Mouse (Mus musculus) CD4-positive, CD25-positive, alpha-beta regulatory T cell, adult 2 months (primary cell): Measurements from ENCODE around the gene Itih5.

Experiments used
- DNase-seq: peaks from one replicate; pipeline ENCODE4 v3.0.0-alpha.2; 2012; ENCODE audit warnings: low read depth, low spot score

Gene Itih5

DNA sequence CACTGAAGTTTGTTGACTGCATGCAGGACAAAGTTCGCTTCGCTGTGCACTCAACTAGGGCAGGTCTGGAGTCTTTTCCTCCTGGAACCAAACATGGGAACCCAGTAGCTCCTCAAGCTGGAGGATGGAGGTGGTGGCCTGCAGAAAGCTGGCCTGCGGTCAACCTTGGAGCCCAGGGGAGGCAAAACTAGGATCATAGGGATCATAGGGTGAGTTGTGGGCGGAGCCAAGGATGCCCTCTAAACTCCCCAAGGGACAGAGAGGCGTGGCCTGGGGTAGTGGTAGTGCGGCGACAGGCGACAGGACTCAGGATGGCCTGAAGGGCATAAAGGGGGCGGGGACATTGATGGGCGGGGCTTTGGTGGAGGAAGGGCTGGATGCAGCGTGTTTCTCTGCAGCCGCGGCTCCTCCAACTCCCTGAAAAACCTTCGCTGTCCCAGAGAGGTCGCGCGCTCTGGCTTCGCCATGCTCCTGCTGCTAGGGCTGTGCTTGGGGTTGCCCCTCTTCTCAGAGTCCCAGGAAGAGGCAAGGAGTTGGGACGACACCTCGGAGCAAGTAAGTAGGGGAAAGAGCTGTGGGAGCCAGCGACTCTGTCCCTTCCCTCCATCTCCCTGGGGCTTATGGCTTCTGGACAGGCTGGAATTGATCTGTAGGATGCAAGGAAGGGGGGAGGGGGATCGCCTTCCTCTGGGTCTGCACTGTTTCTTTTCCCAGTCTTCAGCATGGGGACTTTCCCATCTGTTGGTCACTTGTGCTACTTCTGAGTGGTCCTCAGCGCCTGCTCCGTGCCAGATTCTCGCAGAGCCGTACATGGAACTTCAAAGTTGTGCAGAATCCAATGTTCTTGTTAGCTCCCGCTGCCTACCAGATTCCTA lies at the start of gene Itih5:
TSS of gene Itih5 (plus strand) at position 371 of the 875 bp plus-strand sequence.
- DNase-seq: peak; percentile 81

DNA sequence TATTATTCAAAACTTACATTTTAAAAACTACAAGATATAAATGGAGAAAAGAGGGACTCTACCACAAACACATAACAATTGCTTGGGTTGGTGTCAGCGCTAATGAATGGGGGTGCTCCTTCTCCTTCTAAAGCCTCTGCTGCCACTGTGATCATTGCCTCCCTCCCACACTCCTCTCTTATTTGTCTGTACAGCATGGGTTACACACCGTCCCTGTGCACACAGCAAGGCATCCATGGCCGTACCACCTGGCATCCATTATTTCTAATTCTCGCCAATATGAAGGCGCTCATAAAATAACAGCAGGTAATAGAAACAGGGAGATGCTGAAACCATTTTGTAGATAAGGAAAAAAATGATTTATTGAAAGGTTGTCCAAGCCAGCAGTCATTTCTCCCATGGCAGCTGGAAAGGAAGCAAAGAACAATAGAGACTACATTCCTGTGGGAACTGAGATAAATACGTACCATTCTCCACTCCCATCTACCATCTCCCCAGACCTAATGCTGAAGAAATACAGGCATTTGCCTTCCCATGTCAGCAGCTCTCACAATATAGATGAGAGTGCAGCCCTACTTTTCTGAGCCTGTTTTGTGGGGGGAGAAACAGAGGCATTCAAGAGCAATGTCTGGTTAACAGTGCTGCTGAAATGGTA lies 44.7 kb upstream of the Itih5 start:
- no peak for DNase-seq

DNA sequence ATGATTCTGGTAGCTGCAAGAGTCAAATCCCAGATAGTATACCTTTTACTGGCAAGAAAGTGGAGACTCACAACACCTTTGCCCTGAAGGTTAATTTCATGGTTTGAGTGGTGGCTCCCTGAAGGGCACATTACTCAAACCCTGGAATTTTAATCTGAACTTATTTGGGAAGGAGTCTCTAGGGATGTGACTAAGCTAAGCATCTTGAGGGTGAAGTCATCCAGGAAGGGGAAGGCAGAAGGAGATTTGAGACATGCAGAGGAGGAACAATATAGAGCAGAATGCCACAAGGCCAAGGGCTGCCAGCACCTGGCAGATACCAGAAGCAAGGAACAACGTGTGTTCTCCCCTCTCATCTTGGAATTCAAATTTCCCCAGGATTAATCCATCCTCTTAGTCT lies 34.6 kb upstream of the Itih5 start:
- DNase-seq: no peak

GRCm38 (mm10) chr2:10119276-10119675 lies 34.1 kb upstream of the Itih5 start:
- DNase-seq: no peak

DNA sequence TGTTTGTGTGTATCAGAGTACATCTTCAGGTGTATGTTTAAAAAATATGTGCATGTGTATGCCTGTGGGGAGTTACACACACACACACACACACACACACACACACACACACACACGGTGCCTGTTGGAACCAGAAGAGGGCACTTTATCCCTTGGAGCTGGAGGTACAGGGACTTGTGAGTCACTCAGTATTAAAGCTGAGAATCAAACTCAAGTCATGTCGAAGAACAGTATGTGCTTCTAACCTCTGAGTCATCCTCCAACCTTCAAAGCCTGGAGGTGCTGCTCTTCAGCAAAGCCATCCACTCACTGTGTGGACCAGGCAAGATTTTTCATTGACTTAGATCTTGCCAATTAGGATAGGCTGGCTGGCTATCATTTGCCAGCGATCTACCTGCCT lies 31.5 kb upstream of the Itih5 start:
- DNase-seq: no peak

DNA sequence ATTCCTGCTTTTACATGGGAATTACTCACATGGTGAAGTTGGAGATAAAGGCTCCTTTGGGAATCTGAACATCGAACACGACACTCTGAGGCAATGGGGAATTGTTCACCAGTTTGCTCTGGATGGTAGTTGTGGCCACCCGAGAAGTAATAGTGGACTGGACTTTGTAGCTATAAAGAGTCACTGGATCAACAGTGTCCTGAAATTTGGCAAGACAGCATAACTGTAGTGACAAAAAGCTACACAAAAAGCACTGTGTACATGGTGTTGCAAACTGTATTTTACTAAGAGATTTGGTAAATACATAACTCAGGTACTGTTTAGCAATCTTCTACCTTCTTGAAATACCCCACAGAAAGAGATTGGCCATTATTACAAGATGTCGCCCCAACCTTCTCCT lies 27.2 kb upstream of the Itih5 start:
- DNase-seq: no peak

- no peak for DNase-seq
Observed at GRCm38 (mm10) chr2:10127471-10127870, 25.9 kb upstream of the Itih5 start.

DNA sequence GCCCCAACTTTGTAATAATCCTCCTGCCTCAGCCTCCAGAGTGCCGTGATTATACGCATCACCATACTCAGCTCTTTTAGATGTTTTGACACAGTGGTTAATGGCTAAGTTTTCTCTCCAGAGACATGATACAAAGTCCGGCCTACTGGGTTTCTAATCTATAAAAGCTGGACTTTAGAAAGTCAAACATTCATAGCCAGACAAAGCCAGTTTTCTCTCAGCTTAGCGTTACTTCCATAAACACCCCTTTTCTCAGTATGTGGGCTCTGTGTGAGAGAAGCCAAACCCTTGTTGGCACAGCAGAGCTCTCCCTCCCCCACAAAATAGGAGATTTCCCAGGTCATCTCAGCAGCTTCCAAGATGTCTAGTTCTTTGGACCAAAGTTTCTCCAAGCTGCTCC lies 24.8 kb upstream of the Itih5 start:
- no peak for DNase-seq

DNA sequence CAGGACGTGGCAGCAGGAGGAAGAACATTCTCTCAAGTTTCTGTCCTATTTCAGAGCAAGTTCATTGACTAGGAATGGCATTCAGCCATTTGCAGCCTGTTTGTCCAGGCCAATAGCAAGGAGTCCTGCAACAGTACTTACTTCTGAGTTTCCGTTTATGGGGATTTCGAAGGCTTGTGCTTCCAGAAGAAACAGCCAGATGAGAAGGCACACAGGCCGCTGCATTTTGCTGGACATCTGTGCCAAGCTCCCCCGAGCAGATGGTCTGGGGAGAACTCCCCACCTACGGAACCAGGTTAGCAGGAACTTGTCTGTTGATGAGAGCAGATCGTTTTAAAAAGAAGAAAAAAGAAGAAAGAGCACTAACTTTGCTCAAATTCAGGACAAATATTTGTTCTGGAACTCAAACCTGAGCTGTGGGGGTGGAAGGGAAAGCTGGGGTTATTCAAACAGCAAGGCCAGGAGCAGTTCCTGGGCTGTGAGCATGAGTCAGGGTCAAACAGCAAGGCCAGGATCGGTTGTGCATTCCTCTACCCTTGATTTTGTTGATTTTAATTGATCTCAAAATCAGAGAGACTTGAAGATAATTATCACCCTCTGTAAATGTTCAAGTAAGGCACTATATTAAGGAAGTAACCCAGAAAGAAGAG lies 22.9 kb upstream of the Itih5 start:
- DNase-seq: no peak

- DNase-seq: no peak
Observed at GRCm38 (mm10) chr2:10131296-10131695, 22.1 kb upstream of the Itih5 start, which contains the start of gene Itih2. Gene Itih2 (minus strand): TSS chr2:10131396.

DNA sequence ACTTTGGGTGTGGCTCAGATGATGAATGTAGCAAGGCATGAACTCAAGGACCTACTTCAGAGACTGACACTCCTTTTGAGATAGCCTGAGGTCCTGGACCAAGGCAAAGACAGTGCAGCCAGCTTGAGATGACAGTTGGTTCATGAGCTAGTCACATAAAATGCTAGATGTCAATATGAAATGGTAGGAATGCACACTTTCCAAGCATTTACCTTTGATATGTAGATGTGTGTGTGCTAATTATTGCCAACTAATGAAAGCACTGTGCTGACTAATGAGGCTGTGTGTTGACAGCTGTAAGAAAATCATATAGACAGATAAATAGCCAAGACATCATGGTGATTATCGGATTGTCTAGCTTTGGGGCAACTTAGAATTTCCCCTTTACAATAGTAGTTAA lies 21.2 kb upstream of the Itih5 start:
- DNase-seq: no peak

DNA sequence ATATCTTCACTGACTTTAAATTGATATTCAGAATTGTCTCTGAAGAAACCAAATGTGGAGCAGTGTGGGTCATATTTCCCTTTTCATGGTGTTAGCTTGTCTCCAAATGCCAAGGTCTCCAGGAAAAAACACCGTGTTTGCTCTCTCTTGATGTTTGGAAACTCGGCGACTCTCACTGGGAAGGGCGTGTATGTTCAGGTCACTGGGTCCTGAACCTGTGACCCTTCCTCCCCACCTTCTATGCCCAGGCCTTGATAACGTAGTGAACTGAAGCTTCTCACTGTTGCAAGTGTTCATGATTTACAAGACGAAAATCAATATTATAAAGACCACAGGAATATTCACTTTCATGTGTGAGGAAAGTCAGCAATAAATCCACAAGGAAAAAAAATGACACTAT lies 19.4 kb upstream of the Itih5 start:
- no peak for DNase-seq

GRCm38 (mm10) chr2:10137320-10137719 lies 16.1 kb upstream of the Itih5 start:
- DNase-seq: no peak

- DNase-seq: no peak
Observed at GRCm38 (mm10) chr2:10140456-10140855, 12.9 kb upstream of the Itih5 start.

DNA sequence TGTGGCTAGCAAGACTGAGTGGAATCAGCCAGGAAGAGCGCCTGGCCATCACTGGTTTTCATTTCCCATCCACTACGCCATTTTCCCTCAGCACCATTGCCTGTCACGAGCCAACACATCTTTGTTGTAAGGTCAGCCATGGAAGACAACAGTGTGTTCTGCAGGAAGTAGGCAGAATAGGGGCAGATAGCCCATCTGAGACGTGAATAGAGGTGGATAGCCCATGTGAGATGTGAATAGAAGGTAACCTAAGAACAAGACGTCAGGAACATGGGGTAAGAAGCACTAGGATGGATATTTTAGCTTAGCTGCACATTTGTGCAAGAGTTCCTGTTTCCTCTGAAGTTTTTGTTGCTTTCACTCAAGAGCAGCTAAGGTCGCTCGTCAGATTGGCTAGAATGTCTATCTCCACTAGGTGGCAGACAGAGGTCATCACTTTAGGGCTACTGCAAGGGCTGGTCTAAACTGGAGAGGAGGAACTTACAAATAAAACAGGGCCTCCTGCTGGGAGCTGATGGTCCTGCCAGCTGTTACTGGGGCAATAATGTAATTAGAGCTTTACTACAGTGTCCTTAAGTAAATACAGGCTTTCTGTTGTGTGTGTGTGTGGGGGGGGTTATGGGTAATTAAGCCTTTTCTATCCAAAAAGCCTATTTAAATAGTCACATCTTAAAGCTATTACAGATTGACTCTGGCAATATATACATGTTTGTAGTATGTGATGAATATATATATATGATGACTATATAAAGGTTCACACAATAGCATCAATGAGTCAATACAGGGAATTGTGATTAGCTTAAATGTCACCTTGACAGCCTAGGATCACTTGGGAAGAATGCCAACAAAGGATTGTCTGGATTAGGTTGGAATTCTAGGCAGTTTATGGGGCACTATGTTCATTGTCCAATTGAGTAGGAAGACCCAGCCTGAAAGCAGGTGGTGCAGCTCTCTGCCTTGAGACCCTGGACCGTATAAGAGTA lies 10.6 kb upstream of the Itih5 start:
- DNase-seq: peak; percentile 91

- DNase-seq: no peak
Observed at GRCm38 (mm10) chr2:10145514-10145913, 7.9 kb upstream of the Itih5 start.

GRCm38 (mm10) chr2:10147176-10147575 lies 6.2 kb upstream of the Itih5 start:
- no peak for DNase-seq

GRCm38 (mm10) chr2:10152590-10152989 lies 781 bp upstream of the Itih5 start:
- DNase-seq: peak; percentile 79

GRCm38 (mm10) chr2:10157184-10157583 lies 3.8 kb downstream of the Itih5 start:
- no peak for DNase-seq

DNA sequence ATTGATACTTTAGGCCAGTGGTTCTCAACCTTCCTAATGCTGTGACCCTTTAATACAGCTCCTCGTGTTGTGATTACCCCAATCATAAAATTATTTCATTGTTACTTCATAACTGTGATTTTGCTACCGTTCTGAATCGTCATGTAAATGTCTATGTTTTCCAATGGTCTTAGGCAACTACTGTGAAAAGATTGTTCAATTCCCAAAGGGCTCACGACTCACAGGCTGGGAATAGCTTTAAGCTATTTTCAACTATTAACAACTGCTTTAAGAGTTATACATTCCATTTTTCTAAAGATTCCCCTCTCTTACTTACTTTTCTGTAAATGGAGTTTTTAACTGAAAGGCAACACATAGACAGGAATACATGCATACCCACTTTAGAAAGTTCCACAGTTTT lies 8.6 kb downstream of the Itih5 start:
- no peak for DNase-seq

- no peak for DNase-seq
Observed at GRCm38 (mm10) chr2:10166635-10167034, 13.3 kb downstream of the Itih5 start.
